Mouse (Mus musculus) central nervous system, embryonic 11.5 days (tissue): Measurements from ENCODE around the gene Prl3d1. TPM values are rescaled to one million over a fixed set of nuclear protein-coding genes. Genes with fewer than 3 reads are reported as not detected.

Experiments
- polyA plus RNA-seq: library from polyadenylated mRNA; depleted of rRNA; stranded (reverse); fragments of >200 nt; gene quantifications from 2 replicates; pipeline ENCODE4 v1.2.3, GENCODE M21; 2012; rRNA removed

The Prl3d1 gene
- polyA plus RNA-seq: not detected in 2 replicates

GRCm38 (mm10) chr13:27093890-27094289, at the start of gene Prl3d1:
Prl3d1 (plus strand) TSS chr13:27094190.

GRCm38 (mm10) chr13:27057270-27057669, 36.7 kb upstream of the Prl3d1 start, which contains the start of gene Prl:
Prl (plus strand) TSS chr13:27057570.

DNA sequence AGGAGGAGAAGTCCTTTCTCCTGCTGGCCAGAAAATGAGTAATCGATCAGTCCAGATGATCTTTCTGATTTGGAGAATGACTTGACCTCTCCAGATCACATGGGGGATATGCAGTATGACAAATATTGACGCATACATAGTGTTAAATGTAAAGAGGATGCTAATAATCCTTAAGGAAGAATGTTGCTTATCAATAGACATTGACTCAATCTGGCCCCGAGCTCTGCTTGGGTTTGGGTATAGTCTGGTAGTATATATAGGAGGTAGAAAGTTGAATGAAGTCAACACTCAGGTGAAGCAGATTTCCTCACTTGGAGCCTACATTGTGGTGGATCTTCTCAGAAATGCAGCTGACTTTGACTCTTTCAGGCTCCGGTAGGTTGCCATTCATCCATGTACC, 27.4 kb downstream of the Prl3d1 start, which contains the start of gene Prl3d2:
Gene Prl3d2 (plus strand): TSS at position 301 of the 400 bp plus-strand sequence.

Other genes with a start within 250 kb of the Prl3d1 start
- not detected in 2 replicates for gene Prl, start 36.6 kb upstream of the Prl3d1 start, polyA plus RNA-seq
- gene Prl3d2, start 27.5 kb downstream of the Prl3d1 start, polyA plus RNA-seq: not detected in 2 replicates
- gene Prl3d3, start 62.6 kb downstream of the Prl3d1 start, polyA plus RNA-seq: not detected in 2 replicates
- gene Prl3c1, start 102.5 kb downstream of the Prl3d1 start, polyA plus RNA-seq: not detected in 2 replicates
- 0.65 and 2.2 TPM in 2 replicates for gene Prl3b1, start 147.7 kb downstream of the Prl3d1 start, polyA plus RNA-seq
- gene Prl3a1, start 165.2 kb downstream of the Prl3d1 start, polyA plus RNA-seq: not detected in 2 replicates
- not detected in 2 replicates for gene Prl6a1, start 218.4 kb downstream of the Prl3d1 start, polyA plus RNA-seq